Mouse (Mus musculus) liver, embryonic 12.5 days (tissue): ENCODE results near the gene Mapkap1. TPM values are rescaled to one million over a fixed set of nuclear protein-coding genes. Genes with fewer than 3 reads are reported as not detected.

Experiments used
- ATAC-seq: fragments of 200-750 bp; cut with Nextera tagmentation; 2 replicates; pipeline ENCODE4 v1.8.0; 2017; ENCODE audit warnings: moderate number of reproducible peaks, mild to moderate bottlenecking, moderate library complexity
- H3K27ac ChIP-seq: fragments of 300-500 bp; sonication (generic); 2 replicates; pipeline ENCODE4 v1.5.1; 2016; ENCODE audit warnings: mild to moderate bottlenecking
- H3K27me3 ChIP-seq: fragments of 300-500 bp; sonication (generic); replicated peaks from 2 replicates; pipeline ENCODE4 v1.6.1; 2016; ENCODE audit warnings: mild to moderate bottlenecking, moderate library complexity
- H3K36me3 ChIP-seq: fragments of 300-500 bp; sonication (generic); 2 replicates; pipeline ENCODE4 v1.6.1; 2016; ENCODE audit warnings: mild to moderate bottlenecking, moderate library complexity
- H3K4me1 ChIP-seq: fragments of 300-500 bp; sonication (generic); 2 replicates; pipeline ENCODE4 v1.6.1; 2016
- H3K4me2 ChIP-seq: fragments of 300-500 bp; sonication (generic); 2 replicates; pipeline ENCODE4 v1.6.1; 2016; ENCODE audit warnings: mild to moderate bottlenecking, moderate library complexity
- H3K4me3 ChIP-seq: fragments of 300-500 bp; sonication (generic); 2 replicates; pipeline ENCODE4 v1.5.1; 2016; ENCODE audit warnings: mild to moderate bottlenecking, moderate library complexity
- H3K9ac ChIP-seq: fragments of 300-500 bp; sonication (generic); 2 replicates; pipeline ENCODE4 v1.6.1; 2016; ENCODE audit warnings: mild to moderate bottlenecking, moderate library complexity
- H3K9me3 ChIP-seq: fragments of 300-500 bp; sonication (generic); replicated peaks from 2 replicates; pipeline ENCODE4 v1.6.1; 2016; ENCODE audit warnings: mild to moderate bottlenecking, moderate library complexity
- WGBS: fragments of 180-500 bp; shearing (Covaris S2); methylation state at CpG from one replicate; pipeline ENCODE4 v1.1.7; 2016; ENCODE audit not compliant: insufficient replicate concordance; 5-methylcytosine and 5-hydroxymethylcytosine counted together
- polyA plus RNA-seq: library from polyadenylated mRNA; unstranded; fragments of >200 nt; fragmentation: Nextera tagmentation; extraction: Ambion mirVana; gene quantifications from 2 replicates; pipeline ENCODE4 v1.2.1, GENCODE M21; 2016

The Mapkap1 gene
- polyA plus RNA-seq, 1 experiment from 2014 or later, result 52.8 TPM

DNA sequence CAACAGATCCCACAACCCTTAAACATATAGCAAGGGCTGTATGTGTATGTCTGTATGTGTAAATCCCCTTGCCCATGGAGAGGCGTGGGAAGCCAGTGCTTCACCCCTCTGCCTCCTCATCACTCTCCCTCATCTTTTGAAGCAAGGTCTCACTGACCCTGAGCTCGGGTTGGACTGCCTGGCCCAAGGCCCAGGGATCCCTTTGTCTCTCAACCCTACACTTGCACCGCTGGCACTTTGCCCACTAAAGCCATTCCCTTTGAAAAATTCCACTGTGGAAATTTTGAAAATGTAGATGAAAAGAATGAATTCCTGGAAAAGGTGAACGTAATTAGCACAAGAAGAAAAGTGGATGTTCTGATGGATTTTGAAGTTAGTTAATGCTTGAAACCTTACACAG, 159.6 kb downstream of the Mapkap1 start:
- no peak for ATAC-seq
- Histone ChIP-seq H3K27me3 (no peaks in the 10 kb centered on the region), H3K4me2 (no peak overlapping the region), H3K9ac (no peak overlapping the region), H3K4me3 (no peak overlapping the region), H3K36me3 (no peaks in the 10 kb centered on the region; the same call in 1 of the 2 replicates), H3K27ac (no peak overlapping the region), H3K9me3 (no peaks in the 10 kb centered on the region), H3K4me1 (peaks cover 18% of the 10 kb centered on the region)
- 79% methylated on average over 4 of the region's 4 CpGs for WGBS

DNA sequence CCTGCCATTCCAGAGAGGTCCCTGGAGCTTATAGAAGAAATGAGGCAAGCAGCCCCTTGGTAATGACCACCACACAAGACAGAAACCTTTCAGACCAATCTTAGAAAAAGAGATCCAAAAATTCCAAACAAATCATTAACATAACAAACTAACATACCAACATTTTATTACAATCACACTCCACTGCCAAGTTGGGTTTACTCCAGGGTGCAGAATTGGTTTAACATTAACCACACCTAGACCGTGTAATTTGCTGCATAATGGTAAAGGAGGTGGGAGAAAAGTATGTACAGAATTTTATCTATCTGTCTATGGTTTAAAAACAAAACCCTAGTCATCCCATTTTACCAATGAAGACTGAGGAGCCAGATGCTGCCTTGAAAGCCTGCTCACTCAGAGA, 160.0 kb downstream of the Mapkap1 start:
- H3K9me3 ChIP-seq, result no peaks in the 10 kb centered on the region
- peaks cover 18% of the 10 kb centered on the region for H3K4me1 ChIP-seq
- WGBS, result 67% methylated on average over 1 of the region's 1 CpGs
- no peak overlapping the region for H3K27ac ChIP-seq
- no peak overlapping the region for H3K9ac ChIP-seq
- H3K4me3 ChIP-seq, result no peak overlapping the region
- no peak overlapping the region for H3K4me2 ChIP-seq
- H3K27me3 ChIP-seq, result no peaks in the 10 kb centered on the region
- no peaks in the 10 kb centered on the region; the same call in 1 of the 2 replicates for H3K36me3 ChIP-seq
- no peak for ATAC-seq

DNA sequence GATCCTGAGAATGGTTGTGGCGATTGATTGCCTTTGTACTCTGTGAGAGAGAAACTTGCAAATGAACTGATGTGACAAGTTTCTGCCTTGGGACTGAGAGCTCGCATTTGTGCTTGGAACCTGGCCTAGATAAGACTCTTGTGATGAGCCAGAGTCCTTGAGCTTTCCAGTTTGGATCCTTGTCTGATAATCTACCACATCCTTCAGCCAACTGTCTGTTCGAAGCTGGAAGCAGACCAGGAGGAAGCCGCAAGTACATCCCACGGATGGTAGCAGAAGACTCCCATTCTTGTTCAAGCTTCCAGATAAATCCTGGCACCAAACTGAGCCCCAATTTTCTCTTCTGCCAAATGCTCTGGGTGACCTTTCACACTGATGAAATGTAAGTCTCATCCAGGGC, 162.6 kb downstream of the Mapkap1 start:
- ATAC-seq, result no peak

DNA sequence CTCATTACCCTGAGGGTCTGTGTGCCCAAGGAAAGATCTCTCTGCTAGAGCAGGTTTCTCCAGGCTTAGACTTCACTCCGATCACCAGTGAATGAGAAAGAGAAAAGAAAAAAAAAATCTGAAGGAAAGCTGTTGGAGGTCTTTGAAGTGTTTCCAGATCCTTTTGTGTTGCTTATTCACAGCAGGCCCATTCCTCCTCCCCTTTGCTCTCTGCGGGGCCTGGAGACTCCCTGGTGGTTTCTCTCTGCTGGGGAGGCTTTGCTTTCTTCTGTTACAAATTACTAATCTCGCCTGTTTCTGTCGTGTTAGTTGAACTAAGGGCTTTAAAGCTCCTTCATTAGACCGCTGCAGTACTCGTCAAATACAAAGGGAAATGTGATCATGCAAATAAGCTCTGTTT, 163.8 kb downstream of the Mapkap1 start:
- Histone ChIP-seq H3K27ac (no peak overlapping the region), H3K9ac (no peak overlapping the region), H3K27me3 (no peaks in the 10 kb centered on the region), H3K36me3 (peaks cover 3% of the 10 kb centered on the region; the same call in 1 of the 2 replicates), H3K4me3 (no peak overlapping the region), H3K9me3 (no peaks in the 10 kb centered on the region), H3K4me1 (0 out of 2 replicates have a peak, but pooled peaks cover 6% of the 10 kb centered on the region), H3K4me2 (no peak overlapping the region)
- no peak for ATAC-seq
- WGBS, result 56% methylated on average over 6 of the region's 6 CpGs

More for the DNA sequence above, 162.6 kb downstream of the Mapkap1 start:
- Histone ChIP-seq H3K4me1 (0 out of 2 replicates have a peak, but pooled peaks cover 6% of the 10 kb centered on the region), H3K4me2 (no peak overlapping the region), H3K4me3 (no peak overlapping the region), H3K36me3 (peaks cover 3% of the 10 kb centered on the region; the same call in 1 of the 2 replicates), H3K9me3 (no peaks in the 10 kb centered on the region), H3K9ac (no peak overlapping the region), H3K27ac (no peak overlapping the region), H3K27me3 (no peaks in the 10 kb centered on the region)
- 65% methylated on average over 5 of the region's 5 CpGs for WGBS

DNA sequence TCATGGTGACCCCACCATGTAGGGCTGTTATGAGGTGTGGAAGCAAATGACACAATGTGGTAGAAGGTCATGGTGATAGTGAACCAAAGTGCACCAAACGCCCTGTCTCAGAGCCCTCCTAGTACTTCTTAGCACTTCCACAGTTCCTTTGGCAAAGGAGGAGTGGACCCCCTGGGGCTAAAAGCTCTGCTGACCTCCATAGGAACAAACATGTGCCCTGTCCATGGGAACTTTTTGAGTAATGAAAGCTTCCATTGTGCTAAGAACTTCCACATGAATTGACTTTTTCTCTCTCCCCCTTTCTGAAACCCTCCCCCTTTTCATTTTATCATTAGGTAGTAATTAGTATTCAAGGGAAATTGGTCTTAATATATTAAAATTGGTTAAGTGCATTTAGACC, 164.5 kb downstream of the Mapkap1 start:
- WGBS, result 59% methylated on average over 1 of the region's 1 CpGs
- H3K27ac ChIP-seq, result no peak overlapping the region
- peaks cover 3% of the 10 kb centered on the region; the same call in 1 of the 2 replicates for H3K36me3 ChIP-seq
- H3K4me1 ChIP-seq, result 0 out of 2 replicates have a peak, but pooled peaks cover 6% of the 10 kb centered on the region
- H3K4me3 ChIP-seq, result no peak overlapping the region
- no peak overlapping the region for H3K9ac ChIP-seq
- no peaks in the 10 kb centered on the region for H3K27me3 ChIP-seq
- no peak for ATAC-seq
- no peaks in the 10 kb centered on the region for H3K9me3 ChIP-seq
- no peak overlapping the region for H3K4me2 ChIP-seq

DNA sequence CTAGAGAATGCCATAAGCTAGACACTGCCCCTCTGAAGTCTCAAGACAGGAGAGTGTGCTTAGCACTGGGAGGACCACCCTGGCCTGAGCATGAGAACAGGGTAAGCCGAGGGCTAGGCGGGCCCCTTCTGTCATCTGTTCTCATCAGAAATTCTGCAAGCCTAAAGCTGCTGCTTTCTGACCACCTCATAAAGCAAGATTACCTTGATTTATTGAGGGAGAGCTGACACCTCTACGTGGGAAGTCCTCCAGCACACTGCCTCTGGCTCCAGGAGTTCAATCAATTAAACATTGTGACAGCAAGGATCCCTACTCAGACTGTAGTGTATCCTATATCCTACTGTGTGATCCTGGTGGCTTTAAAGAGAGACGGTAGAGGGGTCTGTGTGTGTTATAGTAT, 166.5 kb downstream of the Mapkap1 start:
- Histone ChIP-seq H3K4me2 (no peak overlapping the region), H3K9me3 (no peaks in the 10 kb centered on the region), H3K9ac (no peak overlapping the region), H3K27me3 (no peaks in the 10 kb centered on the region), H3K4me3 (no peak overlapping the region), H3K27ac (no peak overlapping the region), H3K4me1 (0 out of 2 replicates have a peak, but pooled peaks cover 6% of the 10 kb centered on the region), H3K36me3 (0 out of 2 replicates have a peak, but pooled peaks cover 3% of the 10 kb centered on the region)
- 68% methylated on average over 4 of the region's 4 CpGs for WGBS
- ATAC-seq, result no peak

DNA sequence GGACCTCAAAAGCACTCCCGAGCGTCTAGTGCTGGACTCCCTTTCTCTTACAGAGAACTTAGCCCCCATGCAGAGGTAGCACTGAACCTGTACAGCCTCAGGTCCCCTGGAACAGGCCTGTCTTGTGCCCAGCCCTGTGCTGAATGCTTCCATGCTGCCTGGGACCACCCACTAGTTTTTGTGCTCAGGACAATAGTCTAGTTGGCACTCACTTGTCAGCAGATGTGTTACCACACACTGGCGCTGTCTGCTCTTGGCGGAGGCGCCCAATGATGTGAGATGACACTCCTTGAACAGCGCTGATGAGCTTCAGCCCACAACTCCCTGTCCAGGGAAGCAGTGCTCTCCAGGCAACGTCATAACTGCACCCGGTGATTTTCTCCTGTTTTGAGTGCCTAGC, 182.0 kb downstream of the Mapkap1 start:
- no peak overlapping the region for H3K9ac ChIP-seq
- 86% methylated on average over 8 of the region's 8 CpGs for WGBS
- no peaks in the 10 kb centered on the region for H3K4me1 ChIP-seq

DNA sequence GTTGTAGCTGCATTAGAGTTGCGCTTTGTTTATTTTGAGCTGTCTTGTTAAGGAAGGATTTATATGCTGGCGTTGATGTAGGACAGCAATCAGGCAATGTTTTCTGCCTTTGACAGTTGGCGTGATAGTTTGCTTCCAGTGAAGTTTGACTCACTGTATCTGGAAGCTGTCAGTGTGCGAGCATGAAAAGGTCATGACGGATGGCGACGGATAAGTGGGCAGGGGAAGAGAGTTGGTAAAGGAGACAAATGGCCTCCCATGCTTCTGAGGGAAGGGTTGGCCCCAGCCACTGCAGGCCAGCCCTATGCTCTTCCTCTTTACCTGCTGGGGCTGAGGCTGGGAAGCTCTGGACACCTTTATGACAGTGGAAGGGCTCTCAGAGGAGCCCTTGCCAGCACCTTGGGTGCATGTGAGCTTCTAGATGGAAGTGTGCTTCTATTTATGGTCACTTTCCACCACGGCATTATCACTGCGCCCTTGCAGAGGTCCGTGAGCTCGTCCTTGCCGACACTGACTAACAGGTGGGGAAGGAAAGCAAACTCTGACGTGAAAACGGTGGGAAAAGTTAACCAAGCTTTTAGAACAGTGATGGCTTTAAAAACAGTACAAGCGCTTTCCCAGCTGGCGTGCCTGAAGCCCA, 185.3 kb downstream of the Mapkap1 start:
- H3K36me3 ChIP-seq, result no peaks in the 10 kb centered on the region
- H3K9me3 ChIP-seq, result no peaks in the 10 kb centered on the region
- ATAC-seq, result no peak
- no peak overlapping the region for H3K4me3 ChIP-seq
- H3K4me1 ChIP-seq, result no peaks in the 10 kb centered on the region
- WGBS, result 77% methylated on average over 16 of the region's 16 CpGs
- H3K4me2 ChIP-seq, result no peak overlapping the region
- 0 out of 2 replicates have a peak overlapping the region, but pooled peaks have one; percentile 46 for H3K27ac ChIP-seq
- H3K27me3 ChIP-seq, result no peaks in the 10 kb centered on the region
- no peak overlapping the region for H3K9ac ChIP-seq

More for the DNA sequence above, 182.0 kb downstream of the Mapkap1 start:
- Histone ChIP-seq H3K9me3 (no peaks in the 10 kb centered on the region), H3K36me3 (peaks cover 23% of the 10 kb centered on the region), H3K27ac (no peak overlapping the region), H3K4me3 (no peak overlapping the region), H3K27me3 (no peaks in the 10 kb centered on the region), H3K4me2 (no peak overlapping the region)
- ATAC-seq, result no peak

DNA sequence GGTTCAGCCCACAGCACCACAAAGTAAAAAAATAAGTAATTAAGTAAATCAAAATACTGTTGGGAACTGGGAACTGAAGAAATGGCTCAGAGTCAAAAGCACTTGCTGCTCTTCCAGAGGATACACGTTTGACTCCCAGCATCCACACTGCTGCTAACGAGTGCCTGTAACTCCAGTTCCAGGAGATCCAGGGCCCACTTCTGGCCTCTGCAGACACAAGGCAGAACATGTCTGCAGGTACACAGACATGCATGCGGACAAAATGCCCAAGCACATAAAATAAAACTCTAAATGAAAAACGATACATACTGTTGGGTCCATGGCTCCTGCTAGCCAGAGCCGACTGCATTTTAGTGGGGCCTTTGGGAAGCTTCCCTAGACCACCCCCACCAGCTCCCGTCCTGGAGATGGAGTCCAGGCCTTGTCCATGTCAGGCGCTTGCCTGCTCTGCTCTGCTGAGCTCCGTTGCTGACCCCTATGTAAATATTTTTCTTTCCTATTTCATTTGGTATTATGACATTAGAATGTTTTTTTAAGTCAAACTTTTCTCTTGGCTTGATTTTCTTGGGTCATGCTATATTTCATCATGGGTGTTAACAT, 185.9 kb downstream of the Mapkap1 start:
- Histone ChIP-seq H3K27me3 (no peaks in the 10 kb centered on the region), H3K4me1 (no peaks in the 10 kb centered on the region), H3K9ac (no peak overlapping the region), H3K9me3 (no peaks in the 10 kb centered on the region), H3K27ac (no peak overlapping the region), H3K4me2 (no peak overlapping the region), H3K36me3 (peaks cover 4% of the 10 kb centered on the region; the same call in 1 of the 2 replicates), H3K4me3 (no peak overlapping the region)
- no peak for ATAC-seq
- WGBS, result 72% methylated on average over 8 of the region's 8 CpGs

DNA sequence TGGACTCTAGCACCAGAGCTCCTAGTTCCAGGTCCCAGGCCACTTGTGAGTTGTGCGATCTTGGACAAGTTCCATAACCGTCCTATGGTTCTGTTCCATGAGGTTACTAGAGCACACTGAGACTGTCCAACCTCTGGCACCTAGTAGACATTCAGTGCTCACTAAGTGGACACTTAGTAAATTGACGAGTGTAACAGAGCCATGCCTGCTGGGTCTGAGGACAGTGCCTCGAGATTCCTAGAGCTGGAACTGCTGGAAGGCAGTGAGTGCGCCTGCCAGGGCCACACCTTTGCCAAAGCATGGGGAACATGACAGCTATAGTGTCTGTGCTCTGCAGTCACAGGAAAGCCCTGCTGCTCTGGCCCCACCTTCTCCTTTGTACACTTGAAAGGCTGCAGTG, 187.4 kb downstream of the Mapkap1 start:
- no peak for ATAC-seq
- Histone ChIP-seq H3K9ac (no peak overlapping the region), H3K4me2 (no peak overlapping the region), H3K36me3 (peaks cover 14% of the 10 kb centered on the region), H3K27ac (no peak overlapping the region), H3K27me3 (no peaks in the 10 kb centered on the region), H3K9me3 (no peaks in the 10 kb centered on the region), H3K4me3 (no peak overlapping the region), H3K4me1 (no peaks in the 10 kb centered on the region)
- 79% methylated on average over 5 of the region's 5 CpGs for WGBS

DNA sequence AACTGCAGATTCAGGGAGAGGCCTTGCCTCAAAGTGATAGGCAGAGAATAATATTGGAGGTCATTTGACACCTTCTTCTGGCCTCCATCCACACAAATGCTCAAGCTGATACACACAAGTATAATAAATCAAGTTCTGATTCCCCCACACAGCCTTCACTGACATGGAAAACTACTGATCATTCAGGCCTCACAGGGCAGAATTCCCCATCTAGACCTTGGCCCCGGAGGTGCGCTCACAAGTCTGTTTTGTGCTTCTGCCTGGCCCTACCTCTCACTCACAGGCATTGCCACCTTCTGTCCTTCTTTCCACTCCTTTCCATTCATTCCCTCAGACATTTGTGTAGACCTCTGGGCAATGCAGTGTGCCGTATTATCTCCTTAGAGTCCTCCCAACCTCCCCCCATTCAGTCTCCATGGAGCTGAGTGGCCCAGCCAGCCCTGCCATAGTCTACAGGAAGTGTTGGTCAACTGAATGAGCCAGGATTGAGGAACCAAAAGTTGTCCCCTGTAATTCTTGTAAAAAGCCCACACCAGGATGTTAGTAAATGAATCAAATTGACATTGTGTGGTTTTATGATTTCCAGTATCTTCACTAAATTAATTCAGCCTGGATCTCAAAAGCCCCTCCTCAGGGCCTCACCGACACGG, 193.2 kb downstream of the Mapkap1 start:
- 70% methylated on average over 5 of the region's 5 CpGs for WGBS
- Histone ChIP-seq H3K27ac (no peak overlapping the region), H3K9ac (no peak overlapping the region), H3K27me3 (no peaks in the 10 kb centered on the region), H3K36me3 (peaks cover 21% of the 10 kb centered on the region), H3K4me2 (no peak overlapping the region), H3K9me3 (no peaks in the 10 kb centered on the region), H3K4me3 (no peak overlapping the region), H3K4me1 (no peaks in the 10 kb centered on the region; the same call in 1 of the 2 replicates)
- no peak for ATAC-seq

DNA sequence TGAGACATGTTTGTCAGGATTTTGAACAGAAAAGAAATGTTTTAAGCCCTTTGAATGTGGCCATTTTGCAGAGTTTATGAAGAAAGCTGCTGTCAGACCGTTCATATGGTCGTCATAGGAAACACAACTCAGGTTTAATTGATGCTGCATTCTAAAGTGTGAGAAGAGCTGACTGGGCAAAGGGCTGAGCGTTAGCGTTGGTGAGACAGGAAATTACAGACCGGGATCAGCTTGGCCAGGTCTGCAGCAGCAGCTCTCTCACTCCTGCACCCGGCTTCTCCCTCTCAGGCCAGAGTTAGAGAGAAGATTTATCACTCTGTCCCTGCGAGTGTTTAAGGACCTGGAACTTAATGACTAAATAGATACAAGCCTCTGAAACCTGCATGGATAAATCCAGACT, 194.2 kb downstream of the Mapkap1 start:
- H3K9ac ChIP-seq, result no peak overlapping the region
- 49% methylated on average over 7 of the region's 7 CpGs for WGBS
- H3K4me1 ChIP-seq, result no peaks in the 10 kb centered on the region; the same call in 1 of the 2 replicates
- H3K4me3 ChIP-seq, result no peak overlapping the region
- H3K36me3 ChIP-seq, result peaks cover 21% of the 10 kb centered on the region
- no peak overlapping the region for H3K4me2 ChIP-seq
- ATAC-seq, result no peak
- H3K27me3 ChIP-seq, result no peaks in the 10 kb centered on the region
- no peaks in the 10 kb centered on the region for H3K9me3 ChIP-seq
- H3K27ac ChIP-seq, result no peak overlapping the region
